Mouse (Mus musculus) gastrocnemius, adult 8-10 months (tissue): ENCODE data around the gene Slc16a2. TPM values are rescaled to one million over a fixed set of nuclear protein-coding genes. Genes with fewer than 3 reads are reported as not detected.

Source experiments
- DNase-seq, 2 experiments: peaks; one replicate each; pipeline ENCODE4 v3.0.0; 2022; ENCODE audit warnings: low spot score in 2 of 2
- total RNA-seq, 4 experiments: library from RNA; stranded (reverse); gene quantifications; 2 replicates each; pipeline ENCODE4 v1.2.4; 2022

Slc16a2 gene
- 1 to 10 TPM; 1.8 to 2.7 (median 2.2) TPM for total RNA-seq

- peak in 1 of 2 experiments; percentile 24 for DNase-seq
These were observed at the start of gene Slc16a2 for GRCm38 (mm10) chrX:103821832-103822196. Slc16a2 (minus strand) TSS chrX:103821983.

DNA sequence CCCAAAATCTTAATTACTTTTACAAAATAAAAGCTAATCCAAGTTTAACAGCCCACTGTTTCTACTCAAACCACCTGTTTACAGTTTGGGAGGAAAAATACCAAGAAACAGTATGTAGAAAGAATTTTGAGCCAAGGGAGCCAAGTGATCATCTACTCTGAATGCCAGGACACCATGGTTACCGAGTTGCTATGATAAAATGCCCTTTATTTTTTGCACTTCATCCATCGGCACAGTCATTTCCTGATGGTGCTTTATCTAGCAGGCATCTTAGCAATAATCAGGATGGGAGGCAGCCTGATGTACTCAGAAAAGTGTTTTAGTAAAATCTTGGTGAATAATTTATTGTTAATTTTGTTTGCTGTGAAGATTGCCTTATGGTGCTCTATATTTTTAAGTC, 41.7 kb upstream of the Slc16a2 start:
- no peak for DNase-seq

GRCm38 (mm10) chrX:103862877-103863276, 41.1 kb upstream of the Slc16a2 start:
- no peak for DNase-seq

- DNase-seq = no peak
These were observed 23.5 kb upstream of the Slc16a2 start for GRCm38 (mm10) chrX:103845266-103845665.

DNA sequence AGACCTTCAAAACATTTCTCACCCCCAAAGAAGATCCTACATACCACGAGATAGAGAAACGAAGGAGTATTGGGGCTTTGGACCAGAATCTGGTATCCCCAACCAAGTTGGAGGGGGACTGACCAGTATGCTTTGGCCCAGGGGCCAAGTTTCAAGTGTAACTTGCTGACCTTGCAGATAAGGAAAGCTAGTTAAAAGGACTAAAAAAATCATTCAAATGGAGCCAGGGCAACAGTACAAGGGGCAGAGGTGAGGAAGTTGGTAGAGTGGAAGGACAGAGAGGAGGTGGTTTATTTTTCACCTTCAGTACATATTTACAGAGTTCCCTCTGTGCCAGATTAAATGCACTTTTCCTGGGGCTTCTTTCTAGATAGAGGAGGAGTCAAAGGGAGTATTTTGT, 7.1 kb upstream of the Slc16a2 start:
- DNase-seq = no peak

DNA sequence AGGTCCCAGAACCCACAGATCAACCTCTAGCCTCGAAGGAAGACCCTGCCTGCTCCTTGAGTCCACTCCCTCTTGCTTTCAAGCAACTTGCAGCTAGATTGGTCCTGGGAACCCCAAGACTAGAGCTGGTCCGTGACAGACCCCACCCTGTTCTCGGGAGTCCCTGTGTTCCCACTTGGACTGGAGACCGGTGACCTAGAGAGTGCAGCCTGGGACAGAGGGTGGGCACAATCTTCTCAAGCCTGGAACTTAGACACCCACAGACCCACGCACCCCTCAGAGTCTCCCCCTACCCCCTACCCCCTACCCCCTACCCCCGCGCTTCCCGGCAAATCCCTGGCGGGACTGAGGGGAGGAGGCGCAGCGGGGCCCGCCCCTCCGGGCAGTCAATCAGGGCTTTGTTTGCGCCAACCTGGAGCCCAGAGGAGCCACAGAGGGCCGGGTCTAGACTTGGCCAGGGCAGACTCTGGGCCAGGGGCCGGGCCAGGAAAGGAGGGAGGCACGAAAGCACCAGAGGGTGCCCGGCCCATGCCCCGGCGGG, 558 bp upstream of the Slc16a2 start:
- peak in 1 of 2 experiments; percentile 19 for DNase-seq

GRCm38 (mm10) chrX:103821195-103821831, 470 bp downstream of the Slc16a2 start:
- no peak for DNase-seq

DNA sequence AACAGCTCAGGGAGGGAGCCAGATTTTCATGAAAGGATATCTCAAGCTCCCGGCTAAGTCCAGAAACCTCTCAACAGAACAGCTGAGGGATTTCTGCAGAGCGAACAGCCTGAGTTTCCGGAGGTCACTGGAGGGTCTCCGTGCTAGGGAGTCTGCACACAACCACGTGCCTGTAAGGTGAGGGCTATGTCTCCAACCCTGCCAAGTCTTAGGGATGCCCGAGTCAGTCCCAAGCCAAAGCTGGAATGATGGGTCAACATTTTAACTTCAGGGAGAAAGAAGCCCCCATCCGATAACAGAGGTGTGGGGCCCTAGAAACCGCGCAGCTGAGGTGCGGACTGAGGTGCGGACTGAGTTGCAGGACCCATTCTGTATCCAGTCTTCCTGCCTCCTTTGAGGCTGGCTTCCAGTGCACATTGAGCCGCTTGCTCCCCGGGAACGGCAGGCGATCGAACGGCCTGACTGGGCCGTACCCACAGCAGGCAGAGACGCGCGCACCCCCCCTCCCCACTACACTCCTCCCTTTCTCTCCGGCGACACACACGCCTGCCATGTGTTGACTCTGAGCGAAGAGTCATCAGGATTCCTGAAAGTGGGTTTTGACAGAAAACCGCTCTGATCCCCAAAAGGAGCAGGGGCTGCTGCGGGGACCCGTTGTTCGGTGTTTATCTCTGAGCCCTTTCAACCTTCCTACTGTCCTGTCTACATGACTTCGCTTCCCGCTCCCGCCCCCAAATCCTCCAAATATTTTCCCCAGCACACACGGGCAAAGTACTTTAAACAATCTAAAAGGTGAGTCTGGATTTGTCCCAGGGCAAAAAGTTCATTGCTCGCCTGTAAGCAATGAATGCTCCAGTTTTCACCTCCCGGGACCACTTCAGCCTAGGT, 1.2 kb downstream of the Slc16a2 start:
- DNase-seq = no peak

DNA sequence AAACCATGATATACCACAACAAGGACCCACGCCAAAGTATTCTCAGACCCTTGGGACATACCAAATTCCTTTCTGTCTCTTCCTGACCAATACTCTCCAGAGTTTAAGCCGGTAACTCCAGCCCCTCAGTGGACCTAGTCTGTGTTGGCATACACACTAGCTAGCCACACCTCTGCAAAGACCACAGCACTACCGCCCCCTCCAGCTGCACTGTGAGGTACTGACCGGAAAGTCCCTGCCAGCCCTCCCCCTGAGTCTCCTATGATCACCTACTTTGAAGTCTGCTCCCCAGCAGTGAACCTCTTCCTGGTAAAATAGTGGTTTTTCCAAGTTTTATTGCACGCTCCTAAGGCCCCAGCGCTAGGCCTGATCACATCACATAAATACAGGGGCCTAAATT, 2.5 kb downstream of the Slc16a2 start:
- no peak for DNase-seq

DNA sequence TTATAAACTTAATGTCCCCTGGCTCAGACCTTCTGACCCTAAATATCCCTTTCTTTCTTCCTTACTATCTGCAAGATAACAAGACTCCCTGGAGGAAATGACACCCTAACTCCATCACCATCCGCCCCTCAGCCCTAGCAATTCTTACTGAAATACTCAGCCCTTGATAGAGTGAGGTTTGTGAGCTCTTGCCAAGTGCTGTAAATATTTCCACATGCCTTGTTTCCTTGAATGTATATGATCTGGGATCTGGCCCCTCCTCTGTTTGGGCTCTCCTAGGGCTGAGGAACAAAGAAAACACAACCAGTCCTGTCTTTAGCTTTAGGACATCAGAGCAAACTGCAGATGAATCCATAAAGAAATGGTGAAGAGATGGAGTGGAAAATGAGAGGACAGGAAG, 9.1 kb downstream of the Slc16a2 start:
- DNase-seq = no peak

DNA sequence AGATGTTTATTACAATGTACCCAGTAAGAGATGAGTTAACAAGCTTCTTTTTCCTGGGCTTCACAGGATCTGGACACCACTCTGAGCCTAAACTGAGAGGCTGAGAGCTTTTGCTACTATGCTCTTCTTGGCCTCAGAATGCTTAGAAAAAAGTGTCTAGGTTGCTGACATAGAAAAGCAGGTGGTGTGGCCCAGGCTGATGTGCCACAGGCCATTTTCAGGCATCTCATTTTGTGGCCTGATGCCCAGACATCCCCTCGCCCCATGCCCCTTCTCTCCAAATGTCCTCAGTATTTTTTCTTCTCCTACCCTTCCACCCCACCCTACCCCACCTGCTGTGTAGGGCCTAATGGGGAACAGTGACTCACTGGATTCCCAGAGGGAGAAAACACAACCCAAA, 11.3 kb downstream of the Slc16a2 start:
- no peak for DNase-seq

DNA sequence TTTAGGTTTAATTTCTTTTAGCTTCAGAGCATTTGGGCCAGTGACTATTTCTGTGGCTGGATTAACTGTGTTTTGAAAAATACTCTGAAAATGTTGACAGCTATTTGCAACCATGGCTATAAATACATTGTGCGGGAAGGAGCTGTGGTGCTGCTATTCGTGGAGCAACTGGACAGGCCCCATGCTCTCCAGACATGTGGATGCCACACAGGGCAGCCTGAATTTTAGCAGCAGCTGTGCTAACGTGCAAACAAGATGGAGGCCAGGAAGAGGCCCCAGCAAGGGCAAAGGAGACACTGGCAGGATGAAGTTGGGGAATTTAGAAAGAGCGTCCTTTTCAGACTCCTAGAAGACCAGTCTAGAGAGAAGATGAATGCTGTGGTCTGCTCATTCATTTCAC, 15.4 kb downstream of the Slc16a2 start:
- no peak for DNase-seq

DNA sequence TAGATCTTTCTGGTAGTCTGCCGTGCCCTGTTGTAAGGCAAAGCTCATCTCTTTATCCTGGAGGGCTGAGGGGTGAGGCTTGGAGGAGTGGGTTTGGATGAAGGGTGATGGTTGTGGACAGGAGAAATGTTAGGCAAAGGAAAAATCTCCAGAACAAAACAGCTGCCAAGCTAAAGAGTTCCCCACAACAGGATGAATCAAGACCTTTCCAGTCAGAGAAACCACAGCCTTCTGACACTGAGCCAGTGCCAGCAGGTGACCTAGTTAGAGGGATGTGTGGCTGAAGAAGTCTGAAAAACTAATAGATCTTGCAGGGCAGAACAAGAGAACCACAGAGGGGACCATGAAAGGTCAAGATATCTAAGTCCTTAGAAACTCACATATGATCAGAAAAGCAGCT, 24.8 kb downstream of the Slc16a2 start:
- no peak for DNase-seq

DNA sequence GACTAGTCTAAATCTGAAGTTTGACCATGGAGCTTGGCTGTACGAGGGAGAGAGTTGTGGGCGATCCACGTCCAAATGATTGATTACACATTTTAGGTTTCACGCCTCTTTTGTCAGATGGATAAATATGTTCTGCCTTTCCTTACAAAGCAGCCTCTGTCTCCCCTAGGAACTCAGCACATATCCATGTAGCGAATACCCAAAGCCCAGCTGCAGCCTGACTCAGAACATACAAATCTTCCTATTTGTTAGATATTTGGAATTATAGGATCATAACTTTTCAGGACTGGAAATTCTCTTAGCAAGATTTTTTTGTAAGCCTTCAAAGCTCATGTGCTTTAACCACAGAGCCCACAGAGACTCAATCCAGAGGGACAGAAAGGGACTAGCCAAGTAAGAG, 26.3 kb downstream of the Slc16a2 start:
- DNase-seq = no peak

DNA sequence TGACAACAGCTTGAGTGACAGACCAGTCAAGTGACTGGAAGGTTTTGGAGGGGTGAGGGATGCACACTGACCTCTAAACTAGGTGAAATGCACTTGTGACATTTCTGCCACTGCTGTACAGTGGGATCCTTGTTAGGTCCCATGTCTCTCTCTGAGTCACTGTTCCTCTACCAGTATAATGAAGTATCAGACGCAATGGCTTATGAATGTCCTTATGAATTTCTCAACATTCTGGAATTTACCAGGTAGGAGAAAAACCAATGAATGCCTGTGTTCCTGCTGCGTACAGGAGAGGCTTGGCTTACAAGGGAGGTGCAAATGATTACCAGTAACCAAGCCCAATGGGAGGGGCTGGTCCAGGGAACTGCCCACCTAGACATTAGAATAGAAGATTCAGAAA, 30.5 kb downstream of the Slc16a2 start:
- no peak for DNase-seq

DNA sequence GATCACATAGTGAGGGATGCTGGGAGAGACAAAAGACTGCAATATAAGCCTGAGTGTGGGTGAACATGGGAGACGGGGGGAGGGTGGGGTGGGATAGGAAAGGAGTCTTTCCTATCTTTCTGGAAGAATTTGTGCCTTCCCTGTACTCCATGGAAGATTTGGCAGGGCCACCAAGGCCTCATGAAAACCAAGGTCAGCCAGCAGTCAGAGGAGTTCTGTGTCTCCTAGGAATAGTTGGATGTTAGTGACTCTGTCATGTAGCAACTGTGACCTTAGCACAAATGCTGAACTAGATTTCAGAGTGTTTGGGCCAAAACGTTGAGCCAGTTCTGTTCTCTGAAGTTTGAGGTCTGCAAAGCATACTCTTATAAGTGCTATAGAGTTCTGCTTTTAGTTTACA, 36.1 kb downstream of the Slc16a2 start:
- DNase-seq = no peak

DNA sequence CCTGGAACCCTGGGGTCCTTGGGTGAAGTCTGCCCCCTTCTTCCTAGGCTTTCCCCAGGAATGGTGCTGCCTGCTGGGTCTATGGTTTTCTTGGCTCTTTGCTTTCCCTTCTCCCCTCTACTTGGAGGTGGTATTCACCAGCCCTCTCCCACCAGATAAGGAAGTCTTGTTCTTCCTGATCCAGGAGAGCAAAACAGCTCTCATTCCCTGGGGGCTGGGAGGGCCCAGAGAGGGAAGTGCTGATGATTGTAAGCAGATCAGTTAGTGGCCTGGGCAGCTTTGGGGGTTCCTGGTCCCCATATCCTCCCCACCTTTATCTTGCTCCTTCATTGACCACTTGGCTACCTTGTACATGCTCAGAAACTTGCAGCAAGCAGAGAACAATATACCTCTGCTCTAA, 45.4 kb downstream of the Slc16a2 start:
- DNase-seq = no peak

- DNase-seq = no peak
These were observed 75.6 kb downstream of the Slc16a2 start for GRCm38 (mm10) chrX:103746197-103746596.

GRCm38 (mm10) chrX:103744171-103745039, 77.4 kb downstream of the Slc16a2 start:
- DNase-seq = no peak

GRCm38 (mm10) chrX:103742057-103742315, 79.8 kb downstream of the Slc16a2 start:
- no peak for DNase-seq

- peak; percentile 14 to 47 for DNase-seq
These were observed 80.3 kb downstream of the Slc16a2 start for GRCm38 (mm10) chrX:103741215-103742056.
